Mouse (Mus musculus): ENCODE measurements at regions not wholly inside any gene's neighbourhood (a gene's known extent, or its start where the extent isn't known, plus 50 kb on each side); places are given as distances from the start of the nearest gene placed in this dataset.

DNA sequence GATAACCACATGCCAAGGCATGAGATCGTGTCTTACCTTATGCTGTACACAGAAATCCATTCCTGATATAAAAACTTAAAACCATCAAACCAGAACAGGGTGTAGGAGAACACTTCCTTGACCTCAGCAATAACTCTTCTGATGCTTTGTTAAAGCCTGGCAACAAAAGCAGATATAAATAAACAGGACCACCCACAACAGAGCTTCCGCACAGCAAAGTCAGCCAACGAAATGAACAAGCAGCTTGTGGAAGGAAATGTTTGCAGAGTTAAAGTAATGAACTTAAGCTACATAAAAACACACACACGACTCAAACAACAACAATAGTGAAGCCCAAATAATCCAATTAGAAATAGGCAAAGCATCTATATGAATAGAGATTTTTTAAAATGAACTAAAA is 54.8 kb upstream of the Bach2 start:
- no peak for DNase-seq

DNA sequence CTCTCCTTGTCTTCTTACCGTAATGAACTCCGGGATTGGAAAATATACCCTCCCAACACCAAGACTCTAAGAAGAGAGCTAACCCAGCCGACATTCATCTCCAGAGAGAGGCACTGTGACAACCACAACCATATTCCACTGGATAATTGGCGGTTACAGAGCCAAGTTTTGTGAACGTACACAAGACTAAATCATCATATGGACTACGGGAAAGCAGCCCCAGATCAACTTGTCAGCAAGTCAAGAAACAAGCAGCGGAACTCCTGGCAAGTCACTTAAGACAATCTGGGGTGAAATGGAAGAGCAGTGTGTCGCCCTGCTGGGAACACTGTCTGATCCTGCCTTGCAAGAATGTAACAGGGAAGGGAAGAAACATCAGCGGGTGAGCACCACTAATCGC is 52.6 kb upstream of the Bach2 start:
- no peak for DNase-seq

DNA sequence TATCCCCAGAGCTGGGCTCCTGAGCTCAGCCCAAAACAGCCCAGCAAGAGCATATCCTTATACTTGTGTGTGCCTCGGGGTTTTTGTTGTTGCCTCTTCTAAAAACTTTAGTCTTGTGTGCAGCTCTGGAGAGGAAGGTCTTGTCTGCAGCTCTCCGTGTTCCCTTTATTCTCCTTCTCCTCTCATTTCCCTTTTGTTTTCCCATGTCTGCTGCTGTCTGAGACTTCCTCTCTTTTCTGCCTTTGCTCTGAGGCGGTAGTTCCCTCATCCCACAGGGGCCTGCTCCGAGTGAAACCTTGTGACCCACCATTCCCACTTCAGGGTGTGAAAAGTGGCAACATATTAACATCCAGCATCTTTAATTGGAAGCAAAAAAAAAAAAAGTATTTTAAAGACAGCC is 51.5 kb upstream of the Bach2 start:
- DNase-seq: no peak

DNA sequence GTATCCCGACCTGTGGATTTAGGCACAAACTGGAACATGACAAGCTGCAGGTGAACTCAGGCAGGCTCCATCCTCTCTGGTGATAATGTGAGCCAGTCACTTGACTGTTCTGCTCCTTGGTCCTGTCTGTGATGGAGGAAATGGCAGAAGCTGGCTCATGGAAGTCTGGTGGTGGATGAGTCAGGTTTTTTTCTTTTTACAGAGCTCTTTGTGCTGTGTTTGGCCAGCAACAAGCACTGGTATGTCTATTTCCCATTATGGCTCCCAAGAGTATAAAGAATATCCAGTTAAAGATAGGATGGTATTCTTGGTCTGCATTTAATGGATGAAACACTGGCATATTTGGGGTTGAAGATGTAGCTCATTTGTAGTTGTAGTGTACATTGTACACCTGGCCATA is 50.5 kb upstream of the Bach2 start:
- DNase-seq: no peak

DNA sequence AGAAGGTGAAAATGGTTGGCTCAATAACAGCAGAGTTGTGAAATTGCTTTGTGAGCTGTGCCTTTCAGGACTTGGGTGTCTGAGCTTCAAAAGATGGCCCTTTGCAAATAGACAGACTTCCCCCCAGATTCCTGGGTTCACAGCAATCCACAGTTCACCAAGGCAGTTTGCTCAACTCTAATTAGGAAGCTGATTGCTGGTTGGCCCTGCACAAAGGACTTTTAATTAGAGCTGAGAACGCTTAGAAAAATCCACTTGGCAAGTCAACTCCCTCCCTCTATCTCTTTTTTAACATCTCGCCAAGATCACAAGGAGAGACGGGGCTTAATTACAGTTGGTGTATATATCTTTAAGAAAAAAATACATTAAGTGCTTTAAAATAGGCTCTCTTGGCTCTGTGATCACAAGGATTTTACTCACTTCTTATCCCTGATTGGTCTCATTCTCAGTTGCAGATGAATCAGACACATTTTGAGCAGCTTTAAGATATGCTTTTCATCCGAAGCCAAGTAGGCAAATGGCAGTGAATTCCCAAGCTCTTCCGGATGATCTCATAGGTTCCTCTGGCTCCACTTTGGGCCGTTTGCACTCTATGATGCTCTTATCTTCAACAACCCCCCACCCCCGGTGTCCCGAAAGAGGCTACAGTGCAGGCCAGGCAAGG is 49.7 kb upstream of the Bach2 start:
- no peak for DNase-seq
